Mouse (Mus musculus) lung, postnatal 25 days (tissue): ENCODE data around the gene Klri1.
"Not testable (repeated sequence)": the region's sequence is repeated elsewhere in the genome, so short reads cannot be mapped to it uniquely, and the experiment has no call there.

Experiments
- DNase-seq: peaks from one replicate; pipeline ENCODE4 v3.0.0; 2022; ENCODE audit warnings: low spot score

Gene Klri1

DNA sequence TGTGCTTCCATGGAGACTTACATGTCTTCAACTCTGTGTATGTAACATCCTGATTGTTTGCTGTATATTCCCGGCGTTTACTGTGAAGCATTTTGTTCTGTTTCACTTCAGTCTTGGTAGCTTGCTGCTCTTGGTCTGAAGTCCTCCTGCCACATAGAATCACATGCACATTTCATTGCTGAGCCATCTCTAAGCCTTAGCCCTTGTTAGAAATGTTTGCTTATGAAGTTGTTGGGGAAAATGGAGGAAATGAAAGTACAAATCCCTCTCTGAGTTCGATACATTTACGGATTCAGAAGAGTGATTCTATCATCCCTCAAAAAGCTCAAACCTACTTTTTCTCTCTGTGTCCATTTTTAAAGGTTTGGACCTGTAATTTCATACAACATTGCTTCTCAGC lies at the start of gene Klri1:
Klri1 (minus strand) TSS at position 101 of the 400 bp plus-strand sequence.
- DNase-seq, result no peak

DNA sequence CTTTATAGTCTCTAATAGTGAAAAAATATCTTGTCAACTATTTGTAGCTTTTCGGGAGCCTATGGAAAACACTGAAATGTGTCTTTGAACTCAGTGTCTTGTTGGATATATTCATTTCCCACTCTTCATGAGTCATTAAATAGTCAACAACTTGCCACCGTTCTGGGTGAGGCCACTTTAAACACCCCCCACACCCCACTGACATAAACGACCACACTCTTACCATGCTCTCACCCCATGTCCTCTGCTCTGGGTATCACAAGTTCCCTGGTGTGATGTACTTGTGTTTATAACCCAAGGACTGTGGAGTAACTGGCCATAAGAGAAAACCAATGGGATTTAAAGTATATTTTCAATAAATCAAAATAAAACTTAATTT lies 30.7 kb upstream of the Klri1 start:
- no peak for DNase-seq

DNA sequence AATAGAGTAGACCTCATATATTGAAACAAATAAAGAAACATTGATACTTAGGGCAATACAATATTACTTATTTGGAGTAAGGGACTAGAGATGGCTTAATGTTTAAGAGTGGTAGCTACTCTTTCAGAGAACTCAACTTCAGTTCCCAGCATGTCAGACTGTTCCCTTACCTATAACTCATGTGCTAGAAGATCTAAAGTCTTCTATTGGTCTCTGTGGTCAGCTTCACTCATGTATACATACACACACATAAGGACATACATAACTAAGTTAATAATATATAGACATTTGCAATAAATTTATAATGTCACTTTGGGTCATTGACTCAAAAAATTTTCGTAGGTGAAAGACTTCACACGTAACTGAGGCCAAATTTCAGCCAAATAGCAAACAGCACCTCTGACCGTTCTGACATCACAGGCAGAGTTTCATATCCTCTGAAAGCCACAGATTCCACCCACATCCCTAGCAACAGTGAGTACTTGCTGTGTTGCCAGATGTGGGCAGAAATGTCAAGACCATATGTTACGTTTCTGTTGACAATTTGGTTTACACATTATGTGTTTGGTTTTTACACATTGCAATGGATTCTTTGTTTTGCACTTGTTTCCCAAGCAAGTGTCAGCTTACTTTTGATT lies 30.2 kb upstream of the Klri1 start:
- DNase-seq, result peak; percentile 4

DNA sequence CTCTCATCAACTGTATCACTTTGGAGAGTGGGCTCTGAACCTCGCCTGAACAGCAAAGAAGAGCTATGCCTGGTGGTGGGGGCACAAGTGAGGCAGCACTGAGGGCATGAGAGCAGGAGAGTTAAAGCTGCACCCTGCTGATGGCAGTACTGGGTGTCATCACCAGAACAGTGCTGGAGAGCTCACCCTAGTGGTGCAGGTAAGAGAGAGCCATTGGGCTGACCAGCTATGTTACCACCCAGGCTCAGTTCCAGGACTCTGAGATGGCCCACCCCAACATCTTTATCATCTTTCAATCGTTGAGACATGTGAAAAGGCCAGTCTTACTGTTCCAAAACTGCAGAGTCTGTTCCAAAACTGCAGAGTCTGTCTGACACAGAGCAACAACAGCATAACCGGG lies 29.2 kb upstream of the Klri1 start:
- no peak for DNase-seq

DNA sequence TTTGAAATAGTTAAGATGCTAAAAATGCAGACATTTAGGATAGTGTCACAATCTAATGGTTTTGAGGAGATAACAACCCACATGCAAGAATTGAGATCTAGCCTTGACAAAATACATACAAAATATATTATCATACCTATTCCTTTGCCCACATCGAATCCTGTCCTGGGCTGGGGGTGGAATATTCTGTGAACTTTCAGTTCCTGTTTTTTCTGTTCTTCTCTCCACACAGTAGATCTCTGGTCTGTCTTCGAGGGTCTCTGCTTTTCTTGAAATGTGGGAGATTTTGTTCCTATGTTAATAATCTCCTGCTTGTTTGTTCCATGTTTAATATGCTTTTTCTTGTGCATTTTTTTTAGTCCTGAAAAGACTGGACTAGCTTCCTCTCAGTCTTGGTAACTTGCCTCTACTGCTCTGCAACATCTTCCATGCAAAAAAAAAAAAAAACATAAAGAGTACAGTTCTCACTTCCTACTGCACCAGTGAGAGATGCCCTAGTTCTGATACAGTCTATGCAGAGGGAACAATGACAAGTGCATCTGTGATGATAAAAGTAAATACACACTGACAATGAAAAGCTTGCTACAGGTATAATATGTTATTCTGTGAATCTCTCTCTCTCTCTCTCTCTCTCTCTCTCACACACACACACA lies 23.3 kb upstream of the Klri1 start, which contains the start of gene Klri2:
Klri2 (minus strand) TSS at position 416 of the 653 bp plus-strand sequence.
- no peak for DNase-seq

DNA sequence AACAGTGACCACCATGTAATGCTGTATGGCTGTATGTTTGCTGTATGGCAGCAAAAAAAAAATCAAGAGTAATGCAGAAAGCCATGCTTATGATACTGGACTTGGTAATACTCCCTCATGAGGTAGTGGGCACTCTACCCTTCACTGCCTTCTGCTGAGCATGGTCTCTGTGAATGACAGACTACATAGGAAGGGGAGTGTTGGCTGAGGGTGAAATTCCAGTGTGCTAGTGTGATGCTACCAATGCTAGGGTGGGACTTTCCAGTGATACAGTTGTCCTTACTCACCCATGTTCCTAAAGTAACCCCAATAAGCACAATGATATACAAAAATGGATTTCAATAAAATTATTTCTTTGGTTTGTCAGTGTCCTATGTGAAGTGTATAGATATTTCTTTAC lies 19.5 kb upstream of the Klri1 start:
- DNase-seq, result no peak

DNA sequence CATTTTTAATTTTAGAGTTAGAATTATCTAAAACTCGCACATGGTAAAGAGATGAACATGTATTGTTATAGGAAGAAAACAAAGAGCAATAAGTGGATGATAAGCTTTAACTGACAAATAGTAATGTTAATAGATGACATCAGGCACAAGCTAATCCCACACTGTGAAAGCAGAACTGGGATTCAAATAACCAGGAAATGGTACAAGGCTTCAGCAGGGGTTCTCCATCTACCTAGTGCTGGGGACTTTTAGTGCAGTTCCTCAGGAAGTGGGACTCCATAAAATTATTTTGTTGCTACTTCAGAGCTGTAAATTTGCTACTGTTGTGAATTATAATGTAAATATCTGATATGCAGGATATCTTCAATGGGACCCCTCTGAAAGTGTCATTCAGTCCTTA lies 10.3 kb upstream of the Klri1 start:
- no peak for DNase-seq

DNA sequence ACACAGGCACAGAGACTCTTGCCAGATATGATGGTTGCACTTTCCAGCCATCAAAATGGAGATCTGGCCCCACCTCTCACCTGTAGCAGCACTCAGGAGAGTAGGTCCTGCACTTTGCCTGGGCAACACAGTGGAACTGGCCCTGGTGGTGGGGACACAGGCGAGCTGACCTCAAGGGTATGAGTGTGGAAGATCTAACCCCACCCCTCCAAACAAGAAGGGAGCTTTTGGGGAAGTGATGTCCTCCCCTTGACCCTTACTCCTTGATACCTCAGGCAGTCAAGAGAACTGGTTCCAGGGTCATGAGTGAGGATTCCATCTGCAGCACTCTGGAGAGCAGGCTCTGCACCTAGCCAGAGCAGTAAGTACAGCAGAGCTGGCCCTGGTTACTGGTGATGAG lies 4.5 kb upstream of the Klri1 start:
- DNase-seq, result no peak

DNA sequence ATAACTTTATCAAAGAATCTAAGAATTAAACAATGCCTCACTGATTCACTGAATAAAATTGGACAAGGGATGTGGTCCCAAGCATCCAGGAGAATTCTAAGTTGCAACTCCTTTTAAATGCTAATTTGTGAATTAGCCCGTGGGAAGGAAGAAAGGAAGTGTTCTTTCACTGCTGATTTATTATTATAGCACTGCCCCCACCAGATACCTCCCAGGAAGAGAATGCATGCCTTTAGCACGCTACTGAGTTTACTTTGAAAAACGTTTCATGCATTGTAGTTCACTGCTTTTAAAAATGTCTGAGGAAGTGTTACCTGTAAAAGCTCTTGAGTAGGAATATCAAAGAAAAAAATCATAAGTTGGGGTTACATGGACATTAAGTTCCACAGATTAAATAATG lies 3.6 kb upstream of the Klri1 start:
- no peak for DNase-seq

DNA sequence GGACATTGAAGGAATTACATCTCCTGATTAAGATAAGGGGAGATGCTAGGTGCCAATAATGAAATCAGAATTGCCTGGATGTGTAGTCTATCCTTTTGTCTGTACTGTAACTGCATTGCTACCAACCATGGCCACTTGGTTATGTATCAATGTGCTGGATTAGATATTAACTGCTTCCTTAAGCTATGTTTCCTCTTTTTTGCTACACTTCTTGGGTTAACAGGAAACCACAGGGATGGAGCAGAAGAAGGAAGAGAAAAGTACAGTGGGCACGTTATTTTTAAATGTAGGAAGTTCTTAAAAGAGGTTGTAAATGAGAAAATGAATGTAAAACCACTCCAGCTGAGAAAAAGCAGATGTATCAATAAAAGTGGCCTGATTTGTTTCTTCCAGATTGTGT lies 3.4 kb downstream of the Klri1 start:
- DNase-seq, result no peak

DNA sequence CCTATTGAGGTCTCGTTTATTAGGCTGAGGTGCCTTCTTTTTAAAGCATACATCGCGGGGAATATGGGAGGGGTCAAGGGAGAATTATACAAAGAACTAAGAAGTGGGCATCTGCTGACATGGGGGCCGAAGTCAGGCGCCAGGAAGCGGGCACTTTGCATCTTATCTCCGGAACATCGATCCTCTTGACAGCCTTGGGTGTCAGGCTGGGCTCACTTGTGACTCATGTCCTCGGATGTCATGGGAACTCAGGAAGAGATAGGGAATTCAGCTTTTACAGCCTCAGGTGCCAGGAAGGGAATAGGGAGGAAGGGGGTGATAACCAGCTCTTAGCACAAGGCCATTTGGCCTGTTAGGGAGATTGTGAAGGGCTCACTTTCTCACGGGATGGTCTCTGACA lies 25.5 kb downstream of the Klri1 start:
- DNase-seq, result not testable (repeated sequence)

DNA sequence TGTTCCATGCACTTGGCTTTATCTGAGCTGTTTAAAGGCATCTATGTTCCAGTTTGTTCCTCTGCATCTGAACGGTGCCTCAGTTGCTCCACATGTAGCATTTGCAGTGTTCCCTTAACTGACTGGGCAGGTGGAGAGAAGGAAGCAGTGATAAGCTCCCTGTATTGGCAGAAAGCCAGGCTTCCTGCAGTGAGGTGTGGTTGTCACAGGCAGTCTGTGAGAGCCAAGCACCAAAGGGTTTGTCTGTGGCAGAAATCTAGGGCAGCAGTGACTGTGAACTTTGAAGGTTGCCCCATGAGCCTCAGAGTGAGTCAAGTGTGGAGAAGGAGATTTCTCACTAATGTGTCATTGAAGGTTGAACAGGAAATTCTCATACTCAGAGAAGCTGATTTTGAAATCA lies 36.6 kb downstream of the Klri1 start:
- DNase-seq, result peak; percentile 2

DNA sequence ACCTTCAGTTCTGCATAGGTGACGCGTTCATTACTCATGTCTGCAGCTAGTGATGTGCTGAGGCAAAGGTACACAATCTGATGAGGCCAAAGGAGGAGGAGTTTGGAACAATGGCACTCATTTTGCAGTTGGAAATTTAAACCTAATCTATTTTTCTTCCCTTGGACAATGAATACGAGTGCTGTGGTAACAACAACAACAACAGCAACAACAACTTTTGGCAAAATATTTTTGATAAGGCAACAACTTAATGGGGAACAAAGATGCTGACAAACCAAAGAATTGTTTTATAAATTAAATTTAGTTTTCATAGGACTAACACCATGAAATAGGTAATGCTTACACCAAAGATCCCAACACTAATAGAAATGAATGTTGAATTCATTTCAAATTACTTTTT lies 38.1 kb downstream of the Klri1 start, which contains the start of gene Klrc1:
Klrc1 (minus strand) TSS at position 101 of the 400 bp plus-strand sequence.
- DNase-seq, result no peak

DNA sequence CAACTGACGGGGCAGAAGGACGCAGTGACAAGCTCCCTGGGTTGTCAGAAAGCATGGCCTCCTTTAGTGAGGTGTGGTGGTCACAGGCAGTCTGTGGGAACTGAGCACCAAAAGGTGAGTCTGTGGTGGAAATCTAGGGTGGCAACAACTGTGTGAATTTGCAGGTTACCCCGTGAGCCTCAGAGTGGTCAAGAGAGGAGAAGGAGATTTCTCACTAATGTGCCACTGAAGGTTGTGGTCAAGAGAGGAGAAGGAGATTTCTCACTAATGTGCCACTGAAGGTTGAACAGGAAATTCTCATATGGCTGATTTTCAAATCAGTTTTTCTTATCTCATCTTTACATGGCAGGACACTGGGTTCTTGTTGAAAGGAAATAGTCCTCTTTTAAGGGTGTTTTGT lies 55.6 kb downstream of the Klri1 start:
- DNase-seq, result not testable (repeated sequence)

DNA sequence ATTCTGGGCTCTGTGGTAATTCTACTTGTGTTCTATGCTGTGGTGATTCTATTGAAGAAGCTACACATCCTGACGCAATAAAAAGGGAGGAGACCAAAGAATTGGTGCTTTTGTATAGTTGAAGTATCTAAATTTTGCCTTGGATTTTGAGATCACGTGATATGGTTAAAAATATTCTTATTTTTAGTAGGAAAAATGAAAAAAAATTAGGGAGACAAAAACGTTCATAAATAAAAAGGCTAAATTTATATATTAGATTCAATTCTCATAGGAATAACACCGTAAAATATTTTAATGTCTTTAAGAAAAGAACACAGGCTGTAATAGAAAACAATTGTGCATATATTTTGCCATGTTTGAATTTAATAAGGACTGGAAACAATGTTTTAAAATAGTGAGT lies 56.3 kb downstream of the Klri1 start, which contains the start of gene Klrc2:
Klrc2 (minus strand) TSS at position 101 of the 400 bp plus-strand sequence.
- not testable (repeated sequence) for DNase-seq
